Mouse (Mus musculus): ENCODE data around the gene Mgat4b. TPM values are rescaled to one million over a fixed set of nuclear protein-coding genes. Genes with fewer than 3 reads are reported as not detected.

Mgat4b gene
- polyA plus RNA-seq, 1 experiment from 2014 or later = 11.8 TPM

- 90% methylated on average over 5 of the region's 5 CpGs for WGBS
- Histone ChIP-seq H3K27ac (ENCODE audit: low read length) (no peak overlapping the region), H3K36me3 (ENCODE audit: control insufficient read depth, insufficient read depth) (peaks cover 39% of the 10 kb centered on the region), H3K9me3 (replicated peaks; ENCODE audit: control insufficient read depth, low read length) (no peaks in the 10 kb centered on the region), H3K27me3 (ENCODE audit: control insufficient read depth, insufficient read depth, low read length) (no peaks in the 10 kb centered on the region), H3K4me1 (ENCODE audit: control insufficient read depth, insufficient read depth, low read length) (peaks cover 26% of the 10 kb centered on the region), H3K4me2 (ENCODE audit: low read depth, low read length) (no peak overlapping the region), H3K9ac (ENCODE audit: low read length) (no peak overlapping the region), H3K4me3 (ENCODE audit: low read length) (no peak overlapping the region)
- no peak for ATAC-seq (replicated peaks; ENCODE audit: extremely low read depth, insufficient read depth, low FRiP score)
Observed at GRCm38 (mm10) chr11:50208039-50208438, 2.7 kb upstream of the Mgat4b start.

- H3K4me1 ChIP-seq (ENCODE audit: control insufficient read depth, insufficient read depth, low read length) = peaks cover 34% of the 10 kb centered on the region
- H3K4me3 ChIP-seq (ENCODE audit: low read length) = peak overlapping the region; percentile 85
- no peaks in the 10 kb centered on the region for H3K27me3 ChIP-seq (ENCODE audit: control insufficient read depth, insufficient read depth, low read length)
- no peaks in the 10 kb centered on the region for H3K9me3 ChIP-seq (replicated peaks; ENCODE audit: control insufficient read depth, low read length)
- H3K4me2 ChIP-seq (ENCODE audit: low read depth, low read length) = peak overlapping the region; percentile 82
- peak overlapping the region; percentile 95 for H3K9ac ChIP-seq (ENCODE audit: low read length)
- peak; percentile 90 for ATAC-seq (replicated peaks; ENCODE audit: extremely low read depth, insufficient read depth, low FRiP score)
- peaks cover 23% of the 10 kb centered on the region for H3K36me3 ChIP-seq (ENCODE audit: control insufficient read depth, insufficient read depth)
- WGBS = under 1% methylated on average over 24 of the region's 24 CpGs
- peak overlapping the region; percentile 98 for H3K27ac ChIP-seq (ENCODE audit: low read length)
Observed at GRCm38 (mm10) chr11:50210101-50210504, 587 bp upstream of the Mgat4b start.

- Histone ChIP-seq H3K27ac (ENCODE audit: low read length) (peak overlapping the region; percentile 98), H3K27me3 (ENCODE audit: control insufficient read depth, insufficient read depth, low read length) (no peaks in the 10 kb centered on the region), H3K36me3 (ENCODE audit: control insufficient read depth, insufficient read depth) (peaks cover 13% of the 10 kb centered on the region), H3K4me2 (ENCODE audit: low read depth, low read length) (peak overlapping the region; percentile 82), H3K9me3 (replicated peaks; ENCODE audit: control insufficient read depth, low read length) (no peaks in the 10 kb centered on the region), H3K4me3 (ENCODE audit: low read length) (peak overlapping the region; percentile 85), H3K9ac (ENCODE audit: low read length) (peak overlapping the region; percentile 95), H3K4me1 (ENCODE audit: control insufficient read depth, insufficient read depth, low read length) (peaks cover 39% of the 10 kb centered on the region)
- no peak for ATAC-seq (replicated peaks; ENCODE audit: extremely low read depth, insufficient read depth, low FRiP score)
- WGBS = 84% methylated on average over 3 of the region's 3 CpGs
Observed at GRCm38 (mm10) chr11:50211322-50212059, 801 bp downstream of the Mgat4b start.

- no peak for ATAC-seq (replicated peaks; ENCODE audit: extremely low read depth, insufficient read depth, low FRiP score)
- Histone ChIP-seq H3K4me3 (ENCODE audit: low read length) (no peak overlapping the region), H3K27me3 (ENCODE audit: control insufficient read depth, insufficient read depth, low read length) (no peaks in the 10 kb centered on the region), H3K4me2 (ENCODE audit: low read depth, low read length) (no peak overlapping the region), H3K36me3 (ENCODE audit: control insufficient read depth, insufficient read depth) (peaks cover 6% of the 10 kb centered on the region), H3K9me3 (replicated peaks; ENCODE audit: control insufficient read depth, low read length) (no peaks in the 10 kb centered on the region), H3K4me1 (ENCODE audit: control insufficient read depth, insufficient read depth, low read length) (peaks cover 39% of the 10 kb centered on the region), H3K9ac (ENCODE audit: low read length) (peak overlapping the region; percentile 8; the same call in 1 of the 2 replicates), H3K27ac (ENCODE audit: low read length) (peak overlapping the region; percentile 84)
- 60% methylated on average over 3 of the region's 3 CpGs for WGBS
Observed at GRCm38 (mm10) chr11:50212060-50212739, 1.5 kb downstream of the Mgat4b start.

GRCm38 (mm10) chr11:50212848-50213758 is 2.4 kb downstream of the Mgat4b start:
- peak overlapping the region; percentile 44; the same call in 1 of the 2 replicates for H3K4me2 ChIP-seq (ENCODE audit: low read depth, low read length)
- H3K4me1 ChIP-seq (ENCODE audit: control insufficient read depth, insufficient read depth, low read length) = peaks cover 42% of the 10 kb centered on the region
- H3K36me3 ChIP-seq (ENCODE audit: control insufficient read depth, insufficient read depth) = no peaks in the 10 kb centered on the region
- no peaks in the 10 kb centered on the region for H3K27me3 ChIP-seq (ENCODE audit: control insufficient read depth, insufficient read depth, low read length)
- peak overlapping the region; percentile 16; the same call in 1 of the 2 replicates for H3K9ac ChIP-seq (ENCODE audit: low read length)
- H3K4me3 ChIP-seq (ENCODE audit: low read length) = peak overlapping the region; percentile 15
- H3K27ac ChIP-seq (ENCODE audit: low read length) = peak overlapping the region; percentile 84
- 18% methylated on average over 11 of the region's 11 CpGs for WGBS
- ATAC-seq (replicated peaks; ENCODE audit: extremely low read depth, insufficient read depth, low FRiP score) = peak; percentile 59
- H3K9me3 ChIP-seq (replicated peaks; ENCODE audit: control insufficient read depth, low read length) = no peaks in the 10 kb centered on the region

GRCm38 (mm10) chr11:50214631-50215030 is 3.9 kb downstream of the Mgat4b start:
- Histone ChIP-seq H3K4me2 (ENCODE audit: low read depth, low read length) (no peak overlapping the region), H3K27ac (ENCODE audit: low read length) (no peak overlapping the region), H3K36me3 (ENCODE audit: control insufficient read depth, insufficient read depth) (no peaks in the 10 kb centered on the region), H3K9me3 (replicated peaks; ENCODE audit: control insufficient read depth, low read length) (no peaks in the 10 kb centered on the region), H3K9ac (ENCODE audit: low read length) (no peak overlapping the region), H3K4me3 (ENCODE audit: low read length) (no peak overlapping the region), H3K4me1 (ENCODE audit: control insufficient read depth, insufficient read depth, low read length) (peaks cover 34% of the 10 kb centered on the region), H3K27me3 (ENCODE audit: control insufficient read depth, insufficient read depth, low read length) (no peaks in the 10 kb centered on the region)
- WGBS = 90% methylated on average over 6 of the region's 6 CpGs
- no peak for ATAC-seq (replicated peaks; ENCODE audit: extremely low read depth, insufficient read depth, low FRiP score)

GRCm38 (mm10) chr11:50215633-50216032 is 4.9 kb downstream of the Mgat4b start:
- no peaks in the 10 kb centered on the region for H3K36me3 ChIP-seq (ENCODE audit: control insufficient read depth, insufficient read depth)
- peak overlapping the region; percentile 36 for H3K4me2 ChIP-seq (ENCODE audit: low read depth, low read length)
- no peak overlapping the region for H3K4me3 ChIP-seq (ENCODE audit: low read length)
- no peaks in the 10 kb centered on the region for H3K9me3 ChIP-seq (replicated peaks; ENCODE audit: control insufficient read depth, low read length)
- 19% methylated on average over 9 of the region's 9 CpGs for WGBS
- no peaks in the 10 kb centered on the region for H3K27me3 ChIP-seq (ENCODE audit: control insufficient read depth, insufficient read depth, low read length)
- no peak overlapping the region for H3K27ac ChIP-seq (ENCODE audit: low read length)
- H3K9ac ChIP-seq (ENCODE audit: low read length) = no peak overlapping the region
- H3K4me1 ChIP-seq (ENCODE audit: control insufficient read depth, insufficient read depth, low read length) = peaks cover 33% of the 10 kb centered on the region
- no peak for ATAC-seq (replicated peaks; ENCODE audit: extremely low read depth, insufficient read depth, low FRiP score)

GRCm38 (mm10) chr11:50216724-50217366 is 6.2 kb downstream of the Mgat4b start:
- Histone ChIP-seq H3K4me3 (ENCODE audit: low read length) (no peak overlapping the region), H3K9me3 (replicated peaks; ENCODE audit: control insufficient read depth, low read length) (no peaks in the 10 kb centered on the region), H3K4me2 (ENCODE audit: low read depth, low read length) (no peak overlapping the region), H3K36me3 (ENCODE audit: control insufficient read depth, insufficient read depth) (no peaks in the 10 kb centered on the region), H3K27ac (ENCODE audit: low read length) (no peak overlapping the region), H3K4me1 (ENCODE audit: control insufficient read depth, insufficient read depth, low read length) (peaks cover 26% of the 10 kb centered on the region), H3K27me3 (ENCODE audit: control insufficient read depth, insufficient read depth, low read length) (no peaks in the 10 kb centered on the region), H3K9ac (ENCODE audit: low read length) (no peak overlapping the region)
- WGBS = 67% methylated on average over 4 of the region's 4 CpGs
- ATAC-seq (replicated peaks; ENCODE audit: extremely low read depth, insufficient read depth, low FRiP score) = no peak

All from heart, embryonic 16.5 days (tissue).